Mouse (Mus musculus) brain, embryonic 14.5 days (tissue): ENCODE measurements around the gene Cldn11.

ENCODE experiments used
- CTCF ChIP-seq: fragments of 200-500 bp; IDR thresholded peaks from 2 replicates; pipeline ENCODE4 v1.5.1; 2012; ENCODE audit warnings: inconsistent platforms, mild to moderate bottlenecking, moderate library complexity, borderline replicate concordance; ENCODE audit not compliant: insufficient read depth, insufficient read length; ENCODE audit errors: extremely low read depth
- POLR2A ChIP-seq: fragments of 200-500 bp; IDR thresholded peaks from 2 replicates; pipeline ENCODE4 v1.6.1; 2012; ENCODE audit warnings: mild to moderate bottlenecking, inconsistent platforms, borderline replicate concordance; ENCODE audit not compliant: poor library complexity, insufficient read depth, insufficient read length, severe bottlenecking; ENCODE audit errors: extremely low read depth

GRCm38 (mm10) chr3:31190342-31190741, 40.6 kb downstream of the Cldn11 start:
- TF ChIP-seq CTCF = no peak
- TF ChIP-seq POLR2A = no peak
